ENCODE assay signal across 18 mouse cellular contexts in the genomic region with DNA sequence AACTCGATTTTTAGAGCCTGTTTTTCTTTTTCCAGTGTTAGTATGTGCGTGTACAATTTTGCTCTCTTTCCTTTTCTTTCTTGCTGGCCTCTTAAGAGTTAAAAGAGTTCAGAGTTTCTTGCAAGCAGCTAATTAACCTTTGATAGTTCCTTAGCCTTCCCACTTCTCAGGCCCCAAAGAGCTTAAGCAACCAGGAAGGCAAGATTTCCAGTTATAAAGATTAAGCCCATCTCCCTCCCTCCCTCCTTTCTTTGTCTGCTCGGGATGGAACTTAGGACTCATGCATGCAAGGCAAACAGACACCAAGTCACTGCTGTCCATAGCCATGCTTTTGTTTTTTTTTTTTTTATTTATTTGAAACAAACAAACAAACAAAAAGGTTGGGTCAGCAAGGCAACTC.
"Had no signal": no experiment of that assay in that cellular context is flagged by ENCODE, and none has a peak within 500 bp of the region (broad histone marks: within the 10 kb centered on the region; RNA-seq: fewer than 3 reads in every experiment).

No protein-coding gene starts in this region.

- H3K4me1 ChIP-seq: midbrain, embryonic 10.5 days; midbrain, embryonic 12.5 days; neural tube, embryonic 13.5 days; neural tube, embryonic 15.5 days had no signal

- H3K9ac ChIP-seq: lung, embryonic 14.5 days; midbrain, embryonic 12.5 days; neural tube, embryonic 13.5 days; neural tube, embryonic 15.5 days had no signal

- H3K4me2 ChIP-seq: lung, embryonic 14.5 days; midbrain, embryonic 12.5 days; neural tube, embryonic 13.5 days; neural tube, embryonic 15.5 days had no signal

- H3K27ac ChIP-seq: midbrain, embryonic 10.5 days; midbrain, embryonic 12.5 days; neural tube, embryonic 13.5 days; neural tube, embryonic 15.5 days had no signal

- H3K36me3 ChIP-seq: midbrain, embryonic 10.5 days; midbrain, embryonic 12.5 days had no signal

- H3K27me3 ChIP-seq: neural tube, embryonic 13.5 days; neural tube, embryonic 15.5 days had no signal

- ATAC-seq: midbrain, embryonic 16.5 days had no signal

- DNase-seq: lung, adult 18-20 months; lung, embryonic 14.5 days; lung, postnatal 10 days; lung, postnatal 4 days; midbrain, embryonic 14.5 days; retina, postnatal 1 day; right cerebral cortex, adult 18-20 months; right cerebral cortex, postnatal 25 days; spleen, adult 18-20 months; thymus, adult 18-20 months; thymus, postnatal 14 days; thymus, postnatal 36 days had no signal

- H3K4me3 ChIP-seq: midbrain, embryonic 10.5 days; midbrain, embryonic 12.5 days; myocyte; neural tube, embryonic 13.5 days; neural tube, embryonic 15.5 days had no signal

- H3K9me3 ChIP-seq: midbrain, embryonic 12.5 days; neural tube, embryonic 13.5 days; neural tube, embryonic 15.5 days had no signal
